Mouse (Mus musculus): ENCODE results near the gene Nkx2-5.

DNA sequence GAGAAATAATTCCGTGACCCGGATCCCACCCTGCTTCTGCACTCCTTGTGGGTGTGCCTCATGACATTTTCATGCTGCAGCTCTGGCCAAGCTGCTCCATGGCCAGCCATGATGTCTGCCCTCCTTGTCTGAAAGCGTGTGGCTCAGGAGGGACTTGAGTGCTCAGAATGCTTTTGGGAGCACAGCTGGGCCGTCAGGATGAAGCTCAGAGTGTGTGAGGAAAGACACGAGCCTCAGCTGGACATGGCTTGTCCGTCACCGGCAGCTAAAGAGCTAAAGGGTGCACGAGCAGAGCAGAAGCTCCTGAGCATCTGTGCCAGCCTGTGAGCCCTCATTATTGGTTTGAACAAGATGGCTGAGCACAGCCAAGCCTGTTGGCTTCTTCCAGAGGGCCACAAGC, 28.7 kb upstream of the Nkx2-5 start:
- TF ChIP-seq CTCF (IDR thresholded peaks at IDR 0.05; ENCODE audit: low read depth, low read length) = no peak
- TF ChIP-seq POLR2A (IDR thresholded peaks at IDR 0.05; ENCODE audit: borderline replicate concordance, low read depth, low read length) = no peak

Measured in bone marrow macrophage, adult 2 months (primary cell).